Mouse (Mus musculus): ENCODE results near the gene Hist1h4d. TPM values are rescaled to one million over a fixed set of nuclear protein-coding genes. Genes with fewer than 3 reads are reported as not detected.

The Hist1h4d gene
- 100 to 1,000 TPM; 726 to 742 TPM for total RNA-seq (2023)

GRCm38 (mm10) chr13:23581408-23582218, at the start of gene Hist1h4d:
Gene Hist1h4d, plus strand, starts transcription at chr13:23581598.

GRCm38 (mm10) chr13:23533560-23534367, 47.6 kb upstream of the Hist1h4d start, which contains the start of gene Hist1h2af:
Gene Hist1h2af, plus strand, starts transcription at chr13:23533906.

DNA sequence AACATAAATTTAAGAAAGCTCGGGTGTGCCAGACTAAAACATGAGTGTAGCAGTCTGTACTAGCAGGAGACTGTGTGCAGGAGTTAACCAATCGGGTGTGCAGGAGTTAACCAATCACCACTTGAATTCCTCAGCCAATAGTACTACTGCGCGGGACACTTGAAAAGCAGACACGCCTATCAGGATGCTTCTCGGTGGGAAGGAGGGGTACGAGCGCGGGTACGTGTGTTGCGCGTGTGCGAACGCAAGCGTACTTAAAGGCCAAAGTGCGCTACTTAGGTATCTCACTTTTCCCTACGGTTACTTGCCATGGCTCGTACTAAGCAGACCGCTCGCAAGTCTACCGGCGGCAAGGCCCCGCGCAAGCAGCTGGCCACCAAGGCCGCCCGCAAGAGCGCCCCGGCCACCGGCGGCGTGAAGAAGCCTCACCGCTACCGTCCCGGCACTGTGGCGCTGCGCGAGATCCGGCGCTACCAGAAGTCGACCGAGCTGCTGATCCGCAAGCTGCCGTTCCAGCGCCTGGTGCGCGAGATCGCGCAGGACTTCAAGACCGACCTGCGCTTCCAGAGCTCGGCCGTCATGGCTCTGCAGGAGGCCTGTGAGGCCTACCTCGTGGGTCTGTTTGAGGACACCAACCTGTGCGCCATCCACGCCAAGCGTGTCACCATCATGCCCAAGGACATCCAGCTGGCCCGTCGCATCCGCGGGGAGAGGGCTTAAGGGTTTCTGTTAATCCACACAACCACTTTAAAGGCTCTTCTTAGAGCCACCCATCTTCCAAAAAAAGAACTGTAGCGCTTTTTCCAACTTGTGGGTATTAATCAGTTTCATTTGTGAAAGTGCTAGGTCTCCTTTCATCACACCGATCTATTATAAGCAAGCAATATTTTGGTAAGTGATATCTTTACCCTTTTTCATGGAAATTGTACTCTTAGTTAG, 46.0 kb upstream of the Hist1h4d start, which contains the start of gene Hist1h3g:
Gene Hist1h3g, plus strand, starts transcription at position 286 of the 939 bp plus-strand sequence.

DNA sequence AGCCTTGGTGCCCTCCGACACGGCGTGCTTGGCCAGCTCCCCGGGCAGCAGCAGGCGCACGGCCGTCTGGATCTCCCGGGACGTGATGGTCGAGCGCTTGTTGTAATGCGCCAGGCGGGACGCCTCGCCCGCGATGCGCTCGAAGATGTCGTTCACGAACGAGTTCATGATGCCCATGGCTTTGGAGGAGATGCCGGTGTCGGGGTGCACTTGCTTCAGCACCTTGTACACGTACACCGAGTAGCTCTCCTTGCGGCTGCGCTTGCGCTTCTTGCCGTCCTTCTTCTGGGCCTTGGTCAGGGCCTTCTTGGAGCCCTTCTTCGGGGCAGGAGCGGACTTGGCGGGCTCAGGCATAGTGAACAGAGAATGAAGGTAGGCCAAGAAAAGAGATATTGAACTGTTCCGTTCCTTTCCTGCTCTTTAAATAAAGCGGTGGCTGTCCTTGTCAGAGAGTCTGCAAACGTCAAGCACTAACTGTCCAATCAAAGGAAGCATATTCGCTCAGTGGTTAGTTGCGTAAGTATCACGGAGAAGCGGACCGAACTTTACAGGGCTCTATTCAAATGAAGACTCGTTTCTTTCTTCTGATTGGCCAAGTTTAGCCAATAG, 38.3 kb upstream of the Hist1h4d start, which contains the start of gene Hist1h2bh:
Gene Hist1h2bh, minus strand, starts transcription at position 394 of the 609 bp plus-strand sequence.

GRCm38 (mm10) chr13:23543965-23544786, 37.2 kb upstream of the Hist1h4d start, which contains the start of gene Hist1h3f:
Gene Hist1h3f, plus strand, starts transcription at chr13:23544052.

DNA sequence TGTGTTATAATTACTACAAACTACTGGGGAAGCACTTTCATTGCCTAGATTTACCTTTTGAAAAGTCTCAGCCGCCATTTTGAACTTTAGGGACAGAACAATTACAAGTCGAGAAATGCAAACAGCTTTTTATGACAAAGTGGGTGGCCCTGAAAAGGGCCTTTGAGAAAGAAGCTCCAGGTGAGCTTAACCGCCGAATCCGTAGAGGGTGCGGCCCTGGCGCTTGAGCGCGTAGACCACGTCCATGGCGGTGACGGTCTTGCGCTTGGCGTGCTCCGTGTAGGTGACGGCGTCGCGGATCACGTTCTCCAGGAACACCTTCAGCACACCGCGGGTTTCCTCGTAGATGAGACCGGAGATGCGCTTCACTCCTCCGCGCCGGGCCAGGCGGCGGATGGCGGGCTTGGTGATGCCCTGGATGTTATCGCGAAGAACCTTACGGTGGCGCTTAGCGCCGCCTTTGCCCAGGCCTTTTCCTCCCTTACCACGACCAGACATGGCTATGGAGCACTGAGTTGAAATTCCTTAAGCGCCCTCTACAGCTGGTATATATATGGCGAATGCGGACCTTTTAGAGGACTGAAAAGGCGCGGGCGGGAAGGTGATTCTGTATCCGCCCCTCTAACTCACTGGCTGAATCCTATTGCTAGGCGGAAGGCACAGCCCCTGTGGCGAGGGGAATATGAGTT, 30.1 kb upstream of the Hist1h4d start, which contains the start of gene Hist1h4f:
Gene Hist1h4f, minus strand, starts transcription at position 503 of the 689 bp plus-strand sequence.

DNA sequence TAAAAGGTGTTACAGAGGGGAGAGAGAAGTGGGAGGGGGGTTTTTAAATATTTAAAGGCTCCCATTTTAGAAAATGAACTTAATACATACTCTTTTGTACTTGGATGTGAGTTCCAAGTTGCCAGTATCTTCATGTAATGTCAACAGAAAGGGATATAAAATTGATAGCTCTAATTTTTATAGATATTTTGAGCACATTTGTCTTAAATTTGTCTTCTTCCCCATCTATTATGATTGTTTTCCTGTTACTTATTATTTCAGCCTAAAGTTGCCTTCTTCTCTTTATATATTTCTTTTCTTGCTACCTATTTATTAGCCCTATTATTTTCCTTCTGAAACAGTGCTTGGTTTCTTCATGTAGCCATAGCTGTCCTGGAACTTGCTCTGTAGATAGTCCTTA, 28.4 kb upstream of the Hist1h4d start, which contains the start of gene Hist1h1d:
Gene Hist1h1d, plus strand, starts transcription at position 301 of the 400 bp plus-strand sequence.

DNA sequence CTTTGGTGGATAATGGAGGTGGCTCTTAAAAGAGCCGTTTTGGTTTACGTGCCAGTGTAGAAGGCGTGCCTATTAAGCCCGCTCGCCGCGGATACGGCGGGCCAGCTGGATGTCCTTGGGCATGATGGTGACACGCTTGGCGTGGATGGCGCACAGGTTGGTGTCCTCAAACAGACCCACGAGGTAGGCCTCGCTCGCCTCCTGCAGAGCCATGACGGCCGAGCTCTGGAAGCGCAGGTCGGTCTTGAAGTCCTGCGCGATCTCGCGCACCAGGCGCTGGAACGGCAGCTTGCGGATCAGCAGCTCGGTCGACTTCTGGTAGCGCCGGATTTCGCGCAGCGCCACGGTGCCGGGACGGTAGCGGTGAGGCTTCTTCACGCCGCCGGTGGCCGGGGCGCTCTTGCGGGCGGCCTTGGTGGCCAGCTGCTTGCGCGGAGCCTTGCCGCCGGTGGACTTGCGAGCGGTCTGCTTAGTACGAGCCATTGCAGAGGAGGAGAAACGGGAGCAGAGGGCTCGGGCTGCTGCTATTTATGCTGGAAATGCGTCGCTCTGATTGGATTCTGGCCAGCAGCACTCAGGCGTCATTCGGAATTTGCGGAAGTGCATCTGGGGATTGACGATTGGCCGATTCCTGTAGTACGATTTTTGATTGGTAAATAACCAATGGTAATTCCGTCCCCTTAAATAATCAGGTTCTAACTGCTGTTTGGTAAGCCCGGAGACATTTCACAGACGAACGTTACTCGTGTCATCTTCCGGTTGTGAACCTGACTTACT, 19.3 kb upstream of the Hist1h4d start, which contains the start of gene Hist1h3e:
Gene Hist1h3e, minus strand, starts transcription at position 487 of the 777 bp plus-strand sequence.

DNA sequence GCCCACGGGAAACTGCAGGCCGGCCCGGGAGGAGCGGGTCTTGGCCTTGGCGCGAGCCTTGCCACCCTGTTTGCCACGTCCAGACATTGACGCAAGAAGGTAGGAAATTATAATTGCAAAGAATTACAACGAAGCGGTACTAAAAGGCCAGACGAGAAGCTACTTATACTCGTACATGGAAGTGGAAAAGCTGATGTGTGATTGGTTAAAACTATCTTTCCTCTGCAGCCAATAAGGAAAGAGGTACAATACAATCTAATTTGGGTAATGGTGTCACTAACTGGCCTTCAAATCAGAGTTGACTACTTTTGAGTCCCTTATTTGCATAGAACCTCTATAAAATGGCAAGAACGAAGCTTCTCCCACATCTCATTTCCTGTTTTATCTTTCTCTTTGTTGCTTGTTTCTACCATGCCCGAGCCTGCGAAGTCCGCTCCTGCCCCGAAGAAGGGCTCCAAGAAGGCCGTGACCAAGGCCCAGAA, 10.3 kb upstream of the Hist1h4d start, which contains the start of the genes Hist1h2ae and Hist1h2bg:
Gene Hist1h2ae, minus strand, starts transcription at position 199 of the 482 bp plus-strand sequence.
Gene Hist1h2bg, plus strand, starts transcription at position 375 of the 482 bp plus-strand sequence.

GRCm38 (mm10) chr13:23573898-23574524, 7.4 kb upstream of the Hist1h4d start, which contains the start of the genes Hist1h2bf and Hist1h2ad:
Gene Hist1h2bf, minus strand, starts transcription at chr13:23574196.
Gene Hist1h2ad, plus strand, starts transcription at chr13:23574381.

DNA sequence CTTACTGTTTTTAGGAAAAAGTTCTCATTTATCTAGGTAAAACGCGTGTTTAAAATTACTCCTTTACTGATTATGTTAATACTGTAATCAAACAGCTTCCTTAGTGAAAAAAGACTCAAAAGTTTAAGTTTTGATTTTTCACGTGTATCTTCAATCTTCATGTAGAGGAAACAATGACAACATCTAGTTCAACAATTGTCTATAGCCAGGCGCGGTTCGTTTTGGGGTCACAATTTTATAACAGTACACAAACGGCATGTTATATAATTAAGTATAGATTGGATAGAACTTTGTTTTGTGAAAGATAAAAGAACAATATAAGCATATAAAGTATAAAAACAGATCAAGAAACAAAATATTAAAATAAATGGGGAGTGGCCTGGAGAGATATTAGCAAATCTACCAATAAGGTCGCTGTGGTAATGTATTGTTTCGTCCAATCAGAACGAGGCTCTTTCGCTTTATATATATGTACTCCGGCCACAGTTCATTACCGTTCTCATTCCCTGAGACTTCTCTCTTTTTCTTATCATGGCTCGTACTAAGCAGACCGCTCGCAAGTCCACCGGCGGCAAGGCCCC, 6.0 kb upstream of the Hist1h4d start, which contains the start of gene Hist1h3d:
Gene Hist1h3d, plus strand, starts transcription at position 493 of the 581 bp plus-strand sequence.

GRCm38 (mm10) chr13:23620733-23621531, 39.5 kb downstream of the Hist1h4d start, which contains the start of gene Hist1h2be:
Gene Hist1h2be, minus strand, starts transcription at chr13:23621124.

DNA sequence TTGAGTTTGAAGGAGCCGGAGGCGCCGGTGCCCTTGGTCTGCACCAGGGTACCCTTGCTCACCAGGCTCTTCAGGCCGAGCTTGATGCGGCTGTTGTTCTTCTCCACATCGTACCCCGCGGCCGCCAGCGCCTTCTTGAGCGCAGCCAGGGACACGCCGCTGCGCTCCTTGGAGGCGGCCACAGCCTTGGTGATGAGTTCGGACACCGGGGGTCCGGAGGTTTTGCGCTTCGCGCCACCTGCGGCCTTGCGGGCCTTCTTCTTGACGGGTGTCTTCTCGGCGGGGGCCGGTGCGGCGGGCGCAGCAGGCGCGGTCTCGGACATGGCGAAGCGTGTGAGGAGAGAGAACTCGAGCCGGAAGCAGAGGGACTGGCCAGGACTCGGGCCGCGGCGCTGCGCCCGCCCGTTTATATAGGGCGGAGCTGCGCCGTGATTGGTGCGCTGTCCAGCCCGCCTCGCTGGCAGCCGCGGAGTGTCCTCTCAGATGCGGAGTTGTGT, 40.8 kb downstream of the Hist1h4d start, which contains the start of gene Hist1h1e:
Gene Hist1h1e, minus strand, starts transcription at position 384 of the 497 bp plus-strand sequence.

